Mouse (Mus musculus): Measurements from ENCODE around the gene Snx17. TPM values are rescaled to one million over a fixed set of nuclear protein-coding genes. Genes with fewer than 3 reads are reported as not detected.

The Snx17 gene
- 80.9 and 97.0 TPM in 2 replicates for polyA plus RNA-seq (2012; rRNA removed)

DNA sequence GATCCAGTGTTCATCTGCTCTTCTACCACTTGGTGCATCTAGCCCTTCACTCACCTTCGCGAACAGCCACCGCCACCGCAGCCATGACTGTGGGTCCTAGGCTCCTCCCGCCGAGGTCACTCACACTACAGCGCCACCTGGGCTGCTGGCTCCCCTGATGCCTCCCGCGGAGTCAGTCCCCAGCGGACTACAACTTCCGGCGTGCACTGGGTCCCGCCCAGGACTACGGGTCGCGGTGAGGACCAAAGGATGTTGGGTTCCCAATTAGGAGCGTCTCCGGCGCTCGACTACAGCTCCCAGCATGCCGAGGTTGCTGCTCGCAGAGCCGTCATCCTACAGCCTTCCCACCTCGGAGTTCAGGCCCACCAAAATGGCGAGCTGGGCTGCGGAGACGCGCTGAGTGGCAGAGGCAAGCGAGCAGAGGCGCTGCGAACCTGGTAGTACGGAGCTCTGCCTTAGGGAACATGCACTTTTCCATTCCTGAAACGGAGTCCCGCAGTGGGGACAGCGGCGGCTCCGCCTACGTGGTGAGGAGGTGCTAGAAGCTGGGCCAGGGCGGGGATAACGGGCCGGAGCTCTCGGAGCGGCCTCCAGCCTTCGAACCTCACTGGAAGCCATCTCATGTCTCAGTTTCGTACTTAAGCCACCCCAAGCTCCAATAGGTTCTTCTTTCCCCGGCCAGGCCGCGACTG, at the start of gene Snx17, which contains the start of gene Eif2b4:
TSS of gene Snx17 (plus strand) at position 289 of the 692 bp plus-strand sequence.
TSS of gene Eif2b4 (minus strand) at position 492 of the 692 bp plus-strand sequence.
- Histone ChIP-seq H3K4me3 (replicated peaks; ENCODE audit: extremely low read depth, low read depth, low read length) (peak within 1 kb of the TSS; percentile 99), H3K4me1 (ENCODE audit: control insufficient read depth, insufficient read depth, low read length) (peaks cover 7% of the 10 kb centered on the region)
- DNase-seq: peak; percentile 100
- under 1% methylated on average over 48 of the region's 48 CpGs for WGBS
- TF ChIP-seq CTCF (IDR thresholded peaks at IDR 0.05; ENCODE audit: insufficient read depth, low read length) (0 out of 2 replicates have a peak, but pooled peaks have one; percentile 11), POLR2A (IDR thresholded peaks at IDR 0.05; ENCODE audit: borderline replicate concordance, extremely low read depth, low read depth, low read length) (peak; percentile 85; the same call in 1 of the 2 replicates)

DNA sequence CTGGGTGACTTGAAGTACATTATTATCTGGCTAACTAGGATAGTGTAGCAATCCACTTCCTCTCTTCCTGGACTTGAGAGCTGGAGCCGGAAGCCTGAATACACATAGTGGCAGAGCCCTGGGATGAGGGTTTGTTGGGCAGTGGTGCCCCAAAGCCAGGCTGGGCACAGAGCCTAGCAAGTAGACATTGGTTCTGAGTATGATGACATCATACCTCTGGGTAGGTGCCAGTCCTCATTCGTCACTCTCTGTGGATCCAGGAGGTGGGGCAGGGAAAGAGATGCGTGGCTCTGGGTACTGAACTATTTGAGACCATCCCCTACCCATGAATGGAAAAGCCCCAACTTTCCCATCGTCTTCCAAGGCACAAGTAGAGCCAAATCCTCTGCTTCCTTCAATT, 43.2 kb upstream of the Snx17 start:
- no peak for TF ChIP-seq CTCF (IDR thresholded peaks at IDR 0.05; ENCODE audit: insufficient read depth, low read length)
- TF ChIP-seq POLR2A (IDR thresholded peaks at IDR 0.05; ENCODE audit: borderline replicate concordance, extremely low read depth, low read depth, low read length): no peak
- DNase-seq: no peak
- 54% methylated on average over 4 of the region's 4 CpGs for WGBS
- H3K4me3 ChIP-seq (replicated peaks; ENCODE audit: extremely low read depth, low read depth, low read length): no peak overlapping the region
- peaks cover 8% of the 10 kb centered on the region; the same call in 1 of the 2 replicates for H3K4me1 ChIP-seq (ENCODE audit: control insufficient read depth, insufficient read depth, low read length)

DNA sequence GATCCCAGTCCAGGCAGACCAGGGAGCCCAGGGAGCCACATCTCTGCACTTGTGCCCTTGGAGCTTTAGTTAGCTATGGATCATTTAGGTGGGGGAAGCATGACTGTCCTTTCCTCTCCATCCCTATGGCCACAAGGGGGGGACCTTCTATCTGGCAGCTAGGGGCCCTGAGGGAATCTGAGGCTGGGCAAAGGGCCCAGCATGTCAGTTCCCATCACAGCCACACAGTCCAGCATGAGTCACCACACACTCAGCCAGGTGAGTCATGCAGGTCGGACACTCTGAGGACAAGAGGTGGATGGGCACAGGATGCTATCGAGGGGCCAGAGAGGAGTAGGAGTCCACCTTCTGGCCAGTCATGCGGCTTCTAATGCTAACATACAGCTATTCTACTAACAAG, 41.3 kb upstream of the Snx17 start:
- peaks cover 8% of the 10 kb centered on the region; the same call in 1 of the 2 replicates for H3K4me1 ChIP-seq (ENCODE audit: control insufficient read depth, insufficient read depth, low read length)
- WGBS: 63% methylated on average over 3 of the region's 3 CpGs
- no peak for DNase-seq
- TF ChIP-seq POLR2A (IDR thresholded peaks at IDR 0.05; ENCODE audit: borderline replicate concordance, extremely low read depth, low read depth, low read length) (no peak), CTCF (IDR thresholded peaks at IDR 0.05; ENCODE audit: insufficient read depth, low read length) (no peak)
- H3K4me3 ChIP-seq (replicated peaks; ENCODE audit: extremely low read depth, low read depth, low read length): no peak overlapping the region

DNA sequence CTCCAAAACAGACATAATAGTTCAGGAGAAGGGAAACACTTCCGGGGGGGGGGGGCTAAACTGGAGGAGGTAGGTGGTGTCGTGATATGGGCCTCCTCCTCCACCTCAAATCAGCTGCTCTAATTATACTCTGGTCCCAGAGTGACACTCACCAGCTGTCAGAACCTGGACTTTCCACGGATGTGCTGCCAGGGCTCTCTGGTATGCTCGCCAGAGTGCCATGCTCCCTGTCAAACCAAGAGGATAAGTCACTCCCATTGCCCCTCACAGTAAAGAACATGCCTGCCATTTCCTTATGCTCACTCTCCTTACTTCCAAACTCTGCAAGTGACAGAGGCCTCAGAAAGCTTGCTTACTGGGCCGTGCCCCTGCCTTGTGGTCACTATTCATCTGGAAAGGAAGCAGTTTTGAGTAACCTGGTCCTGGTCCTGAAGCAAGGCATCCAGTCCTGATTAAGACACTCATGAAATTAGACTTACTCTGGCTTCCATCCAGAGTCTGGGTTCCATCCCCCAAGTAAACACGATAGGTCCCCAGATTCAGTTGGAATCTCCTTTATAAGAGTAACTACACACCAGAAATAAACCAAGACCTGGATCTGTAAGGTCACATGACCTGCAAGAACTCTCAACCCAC, 39.4 kb upstream of the Snx17 start:
- 29% methylated on average over 6 of the region's 6 CpGs for WGBS
- TF ChIP-seq CTCF (IDR thresholded peaks at IDR 0.05; ENCODE audit: insufficient read depth, low read length) (no peak), POLR2A (IDR thresholded peaks at IDR 0.05; ENCODE audit: borderline replicate concordance, extremely low read depth, low read depth, low read length) (no peak)
- Histone ChIP-seq H3K4me3 (replicated peaks; ENCODE audit: extremely low read depth, low read depth, low read length) (peak overlapping the region; percentile 99), H3K4me1 (ENCODE audit: control insufficient read depth, insufficient read depth, low read length) (peaks cover 8% of the 10 kb centered on the region; the same call in 1 of the 2 replicates)
- no peak for DNase-seq

DNA sequence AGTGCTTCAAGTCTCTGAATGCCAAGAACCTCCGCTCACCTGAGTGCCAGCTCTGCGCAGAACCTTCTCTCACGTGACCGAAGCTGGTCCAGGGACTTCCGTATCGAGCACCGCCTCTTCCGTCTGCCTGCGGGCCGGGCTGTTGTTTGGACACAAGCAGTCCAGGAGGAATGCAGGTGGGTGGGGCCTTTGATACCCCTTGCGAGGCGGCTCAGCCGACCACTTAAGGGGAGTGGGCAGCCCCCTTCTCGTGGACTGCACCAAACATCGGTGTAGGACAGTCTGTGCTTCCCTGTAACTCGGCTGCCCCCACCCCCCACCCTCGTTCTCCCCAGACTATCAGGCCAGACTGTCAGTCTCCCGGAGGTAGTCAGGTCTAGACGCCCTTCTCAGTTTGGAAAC, 38.9 kb upstream of the Snx17 start, which contains the start of gene Mpv17:
TSS of gene Mpv17 (minus strand) at position 100 of the 402 bp plus-strand sequence.
- H3K4me1 ChIP-seq (ENCODE audit: control insufficient read depth, insufficient read depth, low read length): peaks cover 8% of the 10 kb centered on the region; the same call in 1 of the 2 replicates
- peak; percentile 81 for DNase-seq
- peak within 1 kb of the TSS; percentile 99 for H3K4me3 ChIP-seq (replicated peaks; ENCODE audit: extremely low read depth, low read depth, low read length)
- WGBS: under 1% methylated on average over 19 of the region's 19 CpGs
- TF ChIP-seq POLR2A (IDR thresholded peaks at IDR 0.05; ENCODE audit: borderline replicate concordance, extremely low read depth, low read depth, low read length) (peak; percentile 94; the same call in 1 of the 2 replicates), CTCF (IDR thresholded peaks at IDR 0.05; ENCODE audit: insufficient read depth, low read length) (no peak)

DNA sequence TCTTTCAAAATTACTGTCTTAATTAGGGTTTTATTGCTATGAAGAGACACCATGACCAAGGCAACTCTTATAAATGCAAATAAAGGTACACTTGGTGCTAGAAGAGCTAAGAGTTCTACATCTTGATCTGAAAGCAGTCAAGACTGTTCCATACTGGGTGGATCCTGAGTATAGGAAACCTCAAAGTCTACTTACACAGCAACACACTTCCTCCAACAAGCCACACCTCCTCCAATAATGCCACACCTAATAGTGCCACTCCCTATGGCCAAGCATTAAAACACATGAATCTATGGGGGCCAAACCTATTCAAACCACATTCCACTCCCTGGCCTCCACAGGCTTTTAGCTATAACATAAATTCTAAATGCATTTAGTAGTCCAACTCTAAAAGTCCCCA, 30.6 kb upstream of the Snx17 start:
- DNase-seq: no peak
- Histone ChIP-seq H3K4me1 (ENCODE audit: control insufficient read depth, insufficient read depth, low read length) (no peaks in the 10 kb centered on the region), H3K4me3 (replicated peaks; ENCODE audit: extremely low read depth, low read depth, low read length) (no peak overlapping the region)
- no peak for TF ChIP-seq CTCF (IDR thresholded peaks at IDR 0.05; ENCODE audit: insufficient read depth, low read length)
- no peak for TF ChIP-seq POLR2A (IDR thresholded peaks at IDR 0.05; ENCODE audit: borderline replicate concordance, extremely low read depth, low read depth, low read length)

DNA sequence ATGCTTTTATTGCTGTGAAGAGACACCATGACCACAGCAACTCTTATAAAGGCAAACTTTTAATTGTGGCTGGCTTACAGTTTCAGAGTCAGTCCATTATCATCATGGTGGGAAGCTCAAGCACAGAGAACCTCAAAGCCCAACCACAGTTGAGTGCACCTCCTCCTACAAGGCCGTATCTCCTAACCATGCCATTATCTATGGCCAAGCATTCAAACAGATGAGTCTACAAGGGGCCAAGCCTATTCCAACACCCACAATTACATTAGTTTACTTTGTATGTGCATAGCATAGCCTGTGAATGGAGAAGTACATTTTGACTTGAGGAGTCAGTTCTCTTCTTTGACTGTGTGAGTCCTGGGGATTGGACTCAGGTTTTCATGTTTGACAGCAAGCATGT, 28.1 kb upstream of the Snx17 start:
- WGBS: 91% methylated on average over 1 of the region's 1 CpGs
- no peaks in the 10 kb centered on the region for H3K4me1 ChIP-seq (ENCODE audit: control insufficient read depth, insufficient read depth, low read length)
- no peak for TF ChIP-seq POLR2A (IDR thresholded peaks at IDR 0.05; ENCODE audit: borderline replicate concordance, extremely low read depth, low read depth, low read length)
- no peak for TF ChIP-seq CTCF (IDR thresholded peaks at IDR 0.05; ENCODE audit: insufficient read depth, low read length)

DNA sequence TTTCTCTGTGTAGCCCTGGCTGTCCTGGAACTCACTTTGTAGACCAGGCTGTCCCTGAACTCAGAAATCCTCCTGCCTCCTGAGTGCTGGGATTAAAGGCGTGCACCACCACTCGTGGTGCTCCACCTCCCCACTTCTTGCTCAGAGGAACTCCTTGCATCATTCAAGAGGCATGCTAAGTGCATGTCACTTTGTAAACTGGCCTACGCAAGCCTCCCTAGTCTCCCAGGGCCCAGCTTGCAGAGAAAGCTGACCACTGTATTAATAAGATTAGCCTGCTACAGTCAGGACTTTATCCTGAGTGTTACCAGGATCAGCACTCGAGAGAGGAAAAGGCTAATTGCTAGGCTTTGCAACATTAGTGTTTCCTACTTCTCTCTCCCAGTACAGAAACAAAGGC, 24.4 kb upstream of the Snx17 start:
- no peak for DNase-seq
- TF ChIP-seq POLR2A (IDR thresholded peaks at IDR 0.05; ENCODE audit: borderline replicate concordance, extremely low read depth, low read depth, low read length) (no peak), CTCF (IDR thresholded peaks at IDR 0.05; ENCODE audit: insufficient read depth, low read length) (no peak)
- H3K4me3 ChIP-seq (replicated peaks; ENCODE audit: extremely low read depth, low read depth, low read length): no peak overlapping the region
- H3K4me1 ChIP-seq (ENCODE audit: control insufficient read depth, insufficient read depth, low read length): no peaks in the 10 kb centered on the region
- WGBS: 82% methylated on average over 4 of the region's 4 CpGs

More for the DNA sequence above, 28.1 kb upstream of the Snx17 start:
- no peak for DNase-seq
- no peak overlapping the region for H3K4me3 ChIP-seq (replicated peaks; ENCODE audit: extremely low read depth, low read depth, low read length)

DNA sequence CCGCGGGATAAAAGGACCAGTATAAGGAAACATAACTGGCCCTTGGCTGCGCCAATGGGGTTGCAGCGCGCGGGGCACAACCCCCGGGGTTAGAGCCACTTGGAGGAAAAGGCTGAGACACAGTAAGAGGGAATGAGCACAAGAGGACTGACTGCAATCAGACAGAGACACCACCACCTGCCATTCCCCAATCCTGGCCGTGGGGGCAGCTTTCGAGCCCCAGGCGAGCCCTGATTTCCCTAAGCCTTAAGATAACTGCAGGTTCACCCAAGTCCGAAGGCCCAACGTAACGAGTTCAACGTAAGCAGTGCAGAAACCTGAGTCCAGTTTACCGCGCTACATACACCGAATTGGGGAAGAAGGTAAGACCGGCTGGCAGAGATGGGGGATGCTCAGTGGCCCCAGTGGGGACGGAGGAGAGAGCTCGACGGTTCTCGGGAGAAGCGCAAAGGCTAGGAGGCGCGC, 13.7 kb upstream of the Snx17 start:
- no peak for DNase-seq
- TF ChIP-seq CTCF (IDR thresholded peaks at IDR 0.05; ENCODE audit: insufficient read depth, low read length) (no peak), POLR2A (IDR thresholded peaks at IDR 0.05; ENCODE audit: borderline replicate concordance, extremely low read depth, low read depth, low read length) (no peak)
- Histone ChIP-seq H3K4me3 (replicated peaks; ENCODE audit: extremely low read depth, low read depth, low read length) (peak overlapping the region; percentile 91), H3K4me1 (ENCODE audit: control insufficient read depth, insufficient read depth, low read length) (peaks cover 2% of the 10 kb centered on the region; the same call in 1 of the 2 replicates)
- WGBS: 0% methylated on average over 25 of the region's 25 CpGs
